Mouse (Mus musculus) midbrain, postnatal 0 days (tissue): ENCODE results near the gene Oaz1. TPM values are rescaled to one million over a fixed set of nuclear protein-coding genes. Genes with fewer than 3 reads are reported as not detected.

ENCODE experiments used
- ATAC-seq: fragments of 200-750 bp; cut with Nextera tagmentation; 2 replicates; pipeline ENCODE4 v1.8.0; 2017; ENCODE audit warnings: moderate number of reproducible peaks, mild to moderate bottlenecking, moderate TSS enrichment, moderate library complexity; ENCODE audit not compliant: low FRiP score
- DNase-seq: peaks from one replicate; pipeline ENCODE4 v3.0.0-alpha.2; 2015; ENCODE audit warnings: low spot score
- H3K27ac ChIP-seq: fragments of 300-500 bp; sonication (generic); 2 replicates; pipeline ENCODE4 v1.5.1; 2014; ENCODE audit warnings: low read depth, mild to moderate bottlenecking, low read length, mixed read lengths
- H3K27me3 ChIP-seq: fragments of 300-500 bp; sonication (generic); 2 replicates; pipeline ENCODE4 v1.6.1; 2014; ENCODE audit warnings: low read length, control low read depth, mixed read lengths; ENCODE audit not compliant: insufficient read depth
- H3K36me3 ChIP-seq: fragments of 300-500 bp; sonication (generic); 2 replicates; pipeline ENCODE4 v1.6.1; 2014; ENCODE audit warnings: low read length, control low read depth, mixed read lengths; ENCODE audit not compliant: insufficient read depth
- H3K4me1 ChIP-seq: fragments of 300-500 bp; sonication (generic); 2 replicates; pipeline ENCODE4 v1.6.1; 2014; ENCODE audit warnings: mild to moderate bottlenecking, control low read depth, antibody characterized with exemption, low read length, mixed read lengths; ENCODE audit not compliant: insufficient read depth
- H3K4me2 ChIP-seq: fragments of 300-500 bp; sonication (generic); 2 replicates; pipeline ENCODE4 v1.6.1; 2014; ENCODE audit warnings: low read depth, mild to moderate bottlenecking, low read length, mixed read lengths; ENCODE audit not compliant: poor library complexity, severe bottlenecking
- H3K4me3 ChIP-seq: fragments of 300-500 bp; sonication (generic); 2 replicates; pipeline ENCODE4 v1.5.1; 2014; ENCODE audit warnings: low read depth, mild to moderate bottlenecking, low read length, moderate library complexity
- H3K9ac ChIP-seq: fragments of 300-500 bp; sonication (generic); replicated peaks from 2 replicates; pipeline ENCODE4 v1.6.1; 2014; ENCODE audit warnings: mild to moderate bottlenecking, low read length, moderate library complexity, mixed read lengths; ENCODE audit not compliant: poor library complexity, severe bottlenecking
- H3K9me3 ChIP-seq: fragments of 300-500 bp; sonication (generic); 2 replicates; pipeline ENCODE4 v1.6.1; 2016; ENCODE audit warnings: low read length, control low read depth
- CTCF ChIP-seq: IDR thresholded peaks from 2 replicates; pipeline ENCODE4 v1.5.1; 2016; ENCODE audit warnings: antibody characterized with exemption, mild to moderate bottlenecking
- WGBS: fragments of 180-500 bp; shearing (Covaris S2); extraction: QIAGEN DNeasy Blood & Tissue Kit; methylation state at CpG from one replicate; pipeline ENCODE4 v1.1.7; 2014; 5-methylcytosine and 5-hydroxymethylcytosine counted together
- polyA plus RNA-seq: library from polyadenylated mRNA; unstranded; fragments of >200 nt; fragmentation: Nextera tagmentation; extraction: Ambion mirVana; gene quantifications from 2 replicates; pipeline ENCODE4 v1.2.1, GENCODE M21; 2015
- total RNA-seq: library from RNA; depleted of rRNA; stranded (reverse); fragments of >200 nt; gene quantifications from 2 replicates; pipeline ENCODE4 v1.2.3, GENCODE M21; 2014

The Oaz1 gene
- total and polyA plus RNA-seq, 2 experiments from 2014 or later, result 928 to 1,039 TPM

- peak; percentile 79 for TF ChIP-seq CTCF
- H3K27ac ChIP-seq, result no peak overlapping the region
- no peak overlapping the region for H3K9ac ChIP-seq
- DNase-seq, result peak; percentile 67
- peaks cover 43% of the 10 kb centered on the region for H3K36me3 ChIP-seq
- no peak overlapping the region for H3K4me3 ChIP-seq
- H3K27me3 ChIP-seq, result no peaks in the 10 kb centered on the region
- H3K4me2 ChIP-seq, result peak overlapping the region; percentile 94; the same call in 1 of the 2 replicates
- ATAC-seq, result no peak
- no peaks in the 10 kb centered on the region for H3K9me3 ChIP-seq
- WGBS, result 15% methylated on average over 3 of the region's 3 CpGs
- peaks cover 10% of the 10 kb centered on the region; the same call in 1 of the 2 replicates for H3K4me1 ChIP-seq
These were observed 20.5 kb upstream of the Oaz1 start for GRCm38 (mm10) chr10:80805925-80806324.

GRCm38 (mm10) chr10:80806341-80807056 lies 20.0 kb upstream of the Oaz1 start:
- ATAC-seq, result no peak; the same call in 1 of the 2 replicates
- 38% methylated on average over 32 of the region's 34 CpGs for WGBS
- no peaks in the 10 kb centered on the region for H3K27me3 ChIP-seq
- H3K9me3 ChIP-seq, result no peaks in the 10 kb centered on the region
- peaks cover 10% of the 10 kb centered on the region; the same call in 1 of the 2 replicates for H3K4me1 ChIP-seq
- H3K27ac ChIP-seq, result peak overlapping the region; percentile 87
- peaks cover 37% of the 10 kb centered on the region for H3K36me3 ChIP-seq
- TF ChIP-seq CTCF, result no peak
- peak overlapping the region; percentile 94 for H3K4me2 ChIP-seq
- H3K9ac ChIP-seq, result peak overlapping the region; percentile 86
- H3K4me3 ChIP-seq, result peak overlapping the region; percentile 51
- no peak for DNase-seq

GRCm38 (mm10) chr10:80807057-80807627 lies 19.3 kb upstream of the Oaz1 start:
- peak; percentile 90 for DNase-seq
- peak; percentile 18; the same call in 1 of the 2 replicates for TF ChIP-seq CTCF
- H3K27me3 ChIP-seq, result no peaks in the 10 kb centered on the region
- H3K27ac ChIP-seq, result peak overlapping the region; percentile 87
- no peaks in the 10 kb centered on the region for H3K9me3 ChIP-seq
- peak; percentile 79 for ATAC-seq
- H3K4me3 ChIP-seq, result peak overlapping the region; percentile 51
- WGBS, result under 1% methylated on average over 56 of the region's 58 CpGs
- peak overlapping the region; percentile 86 for H3K9ac ChIP-seq
- peaks cover 10% of the 10 kb centered on the region; the same call in 1 of the 2 replicates for H3K4me1 ChIP-seq
- H3K36me3 ChIP-seq, result peaks cover 31% of the 10 kb centered on the region
- peak overlapping the region; percentile 94 for H3K4me2 ChIP-seq

- H3K27ac ChIP-seq, result no peak overlapping the region
- no peak for ATAC-seq
- no peaks in the 10 kb centered on the region for H3K9me3 ChIP-seq
- TF ChIP-seq CTCF, result no peak
- H3K4me1 ChIP-seq, result peaks cover 10% of the 10 kb centered on the region; the same call in 1 of the 2 replicates
- H3K9ac ChIP-seq, result 0 out of 2 replicates have a peak overlapping the region, but pooled peaks have one; percentile 19
- H3K36me3 ChIP-seq, result peaks cover 20% of the 10 kb centered on the region
- peak overlapping the region; percentile 94 for H3K4me2 ChIP-seq
- no peaks in the 10 kb centered on the region for H3K27me3 ChIP-seq
- peak overlapping the region; percentile 6; the same call in 1 of the 2 replicates for H3K4me3 ChIP-seq
- DNase-seq, result no peak
- 16% methylated on average over 40 of the region's 40 CpGs for WGBS
These were observed 18.1 kb upstream of the Oaz1 start for GRCm38 (mm10) chr10:80808099-80808984.

- Histone ChIP-seq H3K4me2 (peak overlapping the region; percentile 94), H3K4me3 (peak overlapping the region; percentile 6; the same call in 1 of the 2 replicates), H3K27ac (no peak overlapping the region), H3K9ac (0 out of 2 replicates have a peak overlapping the region, but pooled peaks have one; percentile 19), H3K9me3 (no peaks in the 10 kb centered on the region), H3K27me3 (no peaks in the 10 kb centered on the region), H3K4me1 (peaks cover 10% of the 10 kb centered on the region; the same call in 1 of the 2 replicates), H3K36me3 (peaks cover 12% of the 10 kb centered on the region)
- DNase-seq (no peak), ATAC-seq (no peak)
- TF ChIP-seq CTCF, result no peak
- 7% methylated on average over 15 of the region's 18 CpGs for WGBS
These were observed 17.3 kb upstream of the Oaz1 start for GRCm38 (mm10) chr10:80808985-80809632.
